Mouse (Mus musculus) Patski (cell line): ENCODE measurements at regions not wholly inside any gene's neighbourhood (a gene's known extent, or its start where the extent isn't known, plus 50 kb on each side); places are given as distances from the start of the nearest gene placed in this dataset.

ENCODE experiments used
- ATAC-seq: fragments of 100-300 bp; one replicate; pipeline ENCODE4 v1.8.0; 2021
- CTCF ChIA-PET: fragments of 350-600 bp; sonication (Branson Sonifier 250); formaldehyde crosslinking; loops from one replicate; lab custom pipeline; 2022; ENCODE audit warnings: inconsistent platforms; lab: Charles Lee
- POLR2A ChIA-PET: fragments of 350-600 bp; sonication (Branson Sonifier 250); formaldehyde crosslinking; loops from one replicate; lab custom pipeline; 2022; ENCODE audit warnings: antibody characterized with exemption, inconsistent platforms; lab: Charles Lee
- DNase-seq: peaks from one replicate; pipeline ENCODE4 v3.0.0-alpha.2; 2011; ENCODE audit warnings: low read depth, low spot score
- H3K27me3 ChIP-seq: fragments of 371-371 bp; one replicate; pipeline ENCODE4 v1.5.1; 2021
- CTCF ChIP-seq: fragments of 100-300 bp; IDR thresholded peaks from one replicate; pipeline ENCODE4 v1.5.1; 2021
- in situ Hi-C: fragments of 300-500 bp; cut with MboI; formaldehyde crosslinking; loops from 3 replicates; pipeline ENCODE4 v1.11.1; 2018; ENCODE audit warnings: low pct_unique_long_range_greater_than_20kb, mixed read lengths

DNA sequence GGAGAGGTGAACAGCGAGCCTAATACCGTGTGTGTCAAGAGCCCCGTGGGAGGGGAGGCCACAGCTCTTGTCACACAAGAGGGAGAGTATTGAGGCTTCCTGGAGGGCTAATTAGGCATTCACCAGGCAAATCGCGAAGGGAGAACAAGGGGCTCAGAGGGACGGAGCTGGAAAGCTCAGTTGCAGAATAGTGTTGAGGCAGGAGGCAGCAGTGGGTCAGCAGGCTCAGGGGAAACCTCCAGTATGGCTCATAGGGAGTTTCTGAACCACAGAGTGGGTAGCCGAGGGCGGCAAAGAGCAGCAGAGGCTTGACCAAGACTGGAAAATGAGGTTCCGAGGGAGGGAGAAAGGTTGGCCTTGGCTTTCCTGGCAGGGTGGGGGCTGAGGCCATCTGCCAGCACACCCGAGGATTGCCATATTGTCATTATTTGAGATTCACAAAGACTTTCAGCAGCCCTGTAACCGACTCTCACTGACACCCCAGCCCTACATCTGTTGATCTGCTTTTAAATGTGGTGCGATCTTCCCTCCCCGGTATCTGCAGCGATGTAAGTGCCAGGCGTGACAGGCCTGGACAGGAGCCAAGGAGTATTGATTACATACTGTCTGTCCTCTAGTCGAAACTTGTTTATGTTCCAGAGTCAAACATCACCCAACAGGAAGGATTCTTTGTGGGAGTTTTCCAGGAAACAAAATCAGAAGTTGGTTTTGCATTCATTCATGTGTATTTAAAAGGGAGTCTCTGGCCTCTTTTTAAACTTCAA is 198.5 kb downstream of the Enc1 start:
- ChIA-PET CTCF (no interaction called here), POLR2A (no interaction called here)
- TF ChIP-seq CTCF: no peak
- no peak for ATAC-seq
- in situ Hi-C loops: no loop called here
- H3K27me3 ChIP-seq: no peaks in the 10 kb centered on the region
- DNase-seq: no peak

- no peaks in the 10 kb centered on the region for H3K27me3 ChIP-seq
- in situ Hi-C loops: no loop called here
- CTCF ChIA-PET: interaction anchor here (0.8 kb wide), 1 partner anchor 18 kb away, joined by 3 read pairs; no protein-coding TSS in a partner anchor
- POLR2A ChIA-PET: no interaction called here
- no peak for TF ChIP-seq CTCF
- no peak for DNase-seq
- ATAC-seq: no peak
Measured at GRCm38 (mm10) chr13:97438692-97439091, 197.8 kb downstream of the Enc1 start.

GRCm38 (mm10) chr13:97438277-97438676 is 197.4 kb downstream of the Enc1 start:
- ChIA-PET POLR2A (no interaction called here), CTCF (interaction anchor here (0.8 kb wide), 1 partner anchor 18 kb away, joined by 3 read pairs; no protein-coding TSS in a partner anchor)
- TF ChIP-seq CTCF: no peak
- H3K27me3 ChIP-seq: no peaks in the 10 kb centered on the region
- ATAC-seq (no peak), DNase-seq (no peak)
- in situ Hi-C loops: no loop called here

DNA sequence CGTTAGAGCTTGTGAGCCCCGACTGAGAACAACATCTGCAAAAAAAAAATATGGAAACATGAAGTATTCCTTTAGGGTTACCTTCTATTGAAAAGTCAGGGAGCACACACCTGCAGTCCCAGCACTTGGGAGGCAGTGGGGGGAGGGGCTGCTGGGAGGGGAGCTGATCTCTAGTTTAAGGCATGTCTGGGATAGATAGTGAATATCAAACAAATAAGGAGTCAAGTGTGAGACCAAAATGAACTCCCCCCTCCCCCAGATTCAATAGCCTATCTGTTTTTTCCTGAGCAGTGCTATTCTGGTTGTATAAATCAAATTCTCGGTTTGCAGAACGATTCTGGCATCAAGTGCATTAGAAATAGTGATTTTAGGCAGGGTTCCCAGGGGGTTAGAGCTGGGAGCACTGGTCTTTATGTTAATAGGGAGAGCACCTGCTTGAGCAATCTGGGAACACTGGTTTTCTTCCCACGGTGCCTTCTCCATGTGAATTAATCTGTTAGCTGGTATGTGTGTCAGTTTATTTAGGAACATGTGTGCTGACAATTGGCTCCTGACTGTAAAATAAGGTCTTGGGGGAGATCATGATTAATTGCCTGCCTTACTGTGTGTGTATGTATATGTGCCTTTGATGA is 195.9 kb downstream of the Enc1 start:
- ChIA-PET CTCF (interaction anchor here (1.4 kb wide), 1 partner anchor 13 kb away, joined by 3 read pairs; no protein-coding TSS in a partner anchor), POLR2A (interaction anchor here (1.0 to 1.6 kb wide), 2 partner anchors 12 to 21 kb away, joined by 3 read pairs; no protein-coding TSS in a partner anchor)
- no peak for TF ChIP-seq CTCF
- no peaks in the 10 kb centered on the region for H3K27me3 ChIP-seq
- ATAC-seq: no peak
- no peak for DNase-seq
- in situ Hi-C loops: no loop called here

DNA sequence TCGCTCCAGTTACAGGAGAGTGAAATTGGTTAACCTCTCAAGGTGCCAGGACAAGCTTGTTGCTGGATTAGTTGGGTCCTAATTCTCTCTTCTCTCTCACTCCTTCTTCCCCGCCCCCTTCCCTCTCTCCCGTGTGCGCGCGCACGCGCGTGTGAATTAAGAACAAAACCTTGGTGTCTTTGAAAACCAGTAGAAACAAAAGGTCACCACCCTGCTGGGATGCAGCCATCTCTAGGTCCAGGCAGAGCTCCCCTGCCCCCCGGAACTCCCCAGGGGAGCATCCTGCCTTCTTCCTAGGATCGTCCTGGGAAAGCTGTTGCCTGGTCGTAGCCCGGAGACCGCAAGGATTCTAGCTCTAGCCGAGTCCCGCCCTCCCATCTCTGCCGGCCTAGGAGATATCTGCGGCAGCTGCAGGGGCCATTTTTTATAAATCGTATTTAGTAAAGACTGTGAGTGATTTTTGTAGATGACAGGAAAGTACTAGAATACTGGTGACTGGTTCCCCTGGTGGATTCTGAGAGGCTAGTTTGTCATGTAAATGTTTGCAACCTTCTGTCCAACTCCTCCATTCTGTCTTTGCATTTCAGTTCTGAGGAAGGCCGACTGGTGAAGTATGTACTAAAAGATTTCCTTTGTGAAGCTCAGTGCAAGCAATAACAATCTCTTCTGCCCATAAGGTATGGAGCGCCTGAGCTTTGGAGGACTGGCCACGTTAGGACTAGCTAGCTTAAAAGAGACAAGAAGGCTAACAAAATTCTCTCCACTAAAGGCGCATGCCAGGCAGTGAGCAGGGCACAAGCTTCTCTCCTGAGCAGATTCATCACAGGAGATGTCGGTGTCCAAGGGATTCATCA is 195.2 kb downstream of the Enc1 start:
- DNase-seq: no peak
- H3K27me3 ChIP-seq: no peaks in the 10 kb centered on the region
- TF ChIP-seq CTCF: no peak
- in situ Hi-C loops: no loop called here
- no peak for ATAC-seq
- ChIA-PET POLR2A (interaction anchor here (0.9 to 1.6 kb wide), 4 partner anchors 11 to 181 kb away, joined by 3 to 4 read pairs (median 3); no protein-coding TSS in a partner anchor), CTCF (interaction anchor here (0.8 to 1.9 kb wide), 4 partner anchors 12 to 502 kb away, joined by 3 to 5 read pairs (median 3); no protein-coding TSS in a partner anchor)

DNA sequence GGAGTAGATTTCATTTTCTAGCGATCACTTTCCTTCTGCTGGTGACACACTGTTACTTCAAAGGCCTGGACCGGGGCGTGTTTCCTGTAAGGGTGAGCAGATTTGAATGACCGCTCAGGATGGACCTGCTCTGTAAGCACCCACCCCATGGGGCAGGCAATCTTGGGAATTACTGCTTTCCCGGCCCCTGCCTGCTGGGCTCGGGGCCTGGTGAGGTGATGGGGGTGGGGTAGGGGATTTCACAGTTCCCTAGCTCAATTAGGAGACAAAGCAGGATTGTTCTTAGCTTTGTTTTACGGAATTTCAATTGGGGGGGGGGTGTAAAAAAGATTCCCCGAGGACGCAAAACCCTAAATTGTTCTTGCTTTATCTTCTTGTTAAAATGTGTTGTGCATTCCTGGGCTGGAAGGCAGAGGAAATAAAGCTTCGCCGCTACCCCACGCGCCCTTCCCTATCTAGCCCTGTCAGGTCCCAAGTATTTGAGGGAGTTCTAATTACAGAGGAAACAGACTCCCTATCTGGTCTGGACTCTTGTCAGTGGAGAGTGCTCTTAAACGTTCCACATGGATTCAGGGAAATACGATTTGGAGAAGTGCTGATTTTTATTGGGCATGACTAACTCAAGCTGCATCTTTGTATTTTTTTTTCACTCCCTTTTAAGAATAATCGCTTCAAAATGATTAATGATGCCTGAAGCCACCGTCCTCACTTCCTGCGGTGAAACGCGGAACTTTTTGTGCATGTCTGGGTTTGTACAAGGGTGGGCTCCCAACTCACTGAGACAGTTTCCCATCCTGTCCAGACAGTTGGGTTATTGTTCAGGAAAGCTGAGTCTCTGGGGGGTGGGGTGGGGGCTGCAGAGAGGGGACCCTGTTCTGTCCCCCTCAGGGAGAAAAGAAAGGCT is 194.3 kb downstream of the Enc1 start:
- ChIA-PET CTCF (interaction anchor here (0.8 to 1.9 kb wide), 3 partner anchors 36 to 503 kb away, joined by 3 to 5 read pairs (median 3); no protein-coding TSS in a partner anchor), POLR2A (interaction anchor here (0.6 to 1.1 kb wide), 4 partner anchors 21 to 187 kb away, joined by 3 to 6 read pairs (median 4); no protein-coding TSS in a partner anchor)
- TF ChIP-seq CTCF: no peak
- ATAC-seq: no peak
- in situ Hi-C loops: no loop called here
- peak; percentile 17 for DNase-seq
- H3K27me3 ChIP-seq: no peaks in the 10 kb centered on the region

DNA sequence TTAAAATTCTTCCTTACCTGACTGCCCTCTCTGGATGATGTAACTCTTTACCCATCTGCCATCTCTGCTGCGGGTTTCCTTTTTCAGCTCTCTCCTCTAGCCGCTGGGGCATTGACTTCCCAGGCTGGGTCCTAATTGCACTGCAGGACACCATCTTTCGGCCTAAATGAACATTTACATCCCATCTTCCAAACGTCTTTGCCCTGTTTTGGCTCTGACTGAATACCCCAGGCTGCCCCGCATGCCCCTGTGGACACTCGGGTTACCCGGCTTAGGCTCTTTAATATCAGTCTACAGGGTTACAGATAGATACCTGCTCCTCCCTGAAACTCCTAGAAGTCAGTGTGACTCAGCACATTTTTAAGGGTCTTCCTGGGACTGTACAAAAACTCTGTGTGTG is 193.3 kb downstream of the Enc1 start:
- TF ChIP-seq CTCF: no peak
- in situ Hi-C loops: no loop called here
- DNase-seq (no peak), ATAC-seq (no peak)
- H3K27me3 ChIP-seq: no peaks in the 10 kb centered on the region
- CTCF ChIA-PET: no interaction called here
- POLR2A ChIA-PET: no interaction called here

- CTCF ChIA-PET: no interaction called here
- DNase-seq (no peak), ATAC-seq (no peak)
- in situ Hi-C loops: no loop called here
- POLR2A ChIA-PET: no interaction called here
- no peak for TF ChIP-seq CTCF
- no peaks in the 10 kb centered on the region for H3K27me3 ChIP-seq
Measured at GRCm38 (mm10) chr13:97432627-97433026, 191.7 kb downstream of the Enc1 start.

GRCm38 (mm10) chr13:97430885-97431284 is 190.0 kb downstream of the Enc1 start:
- ChIA-PET CTCF (no interaction called here), POLR2A (no interaction called here)
- ATAC-seq (no peak), DNase-seq (no peak)
- no peak for TF ChIP-seq CTCF
- in situ Hi-C loops: no loop called here
- H3K27me3 ChIP-seq: no peaks in the 10 kb centered on the region
